Mouse (Mus musculus) lung, postnatal 0 days (tissue): ENCODE data around the gene Gal3st2. TPM values are rescaled to one million over a fixed set of nuclear protein-coding genes. Genes with fewer than 3 reads are reported as not detected.
"Not testable (repeated sequence)": the region's sequence is repeated elsewhere in the genome, so short reads cannot be mapped to it uniquely, and the experiment has no call there.

ENCODE experiments used
- ATAC-seq: fragments of 200-750 bp; cut with Nextera tagmentation; 2 replicates; pipeline ENCODE4 v1.8.0; 2017; ENCODE audit warnings: moderate library complexity
- DNase-seq: peaks from one replicate; pipeline ENCODE4 v3.0.0-alpha.2; 2016; ENCODE audit warnings: low spot score
- H3K27ac ChIP-seq: fragments of 300-500 bp; sonication (generic); 2 replicates; pipeline ENCODE4 v1.5.1; 2014; ENCODE audit warnings: antibody characterized with exemption, mild to moderate bottlenecking, low read length, mixed read lengths
- H3K27me3 ChIP-seq: fragments of 300-500 bp; sonication (generic); replicated peaks from 2 replicates; pipeline ENCODE4 v1.6.1; 2014; ENCODE audit warnings: low read length, mixed read lengths; ENCODE audit not compliant: insufficient read depth
- H3K36me3 ChIP-seq: fragments of 300-500 bp; sonication (generic); 2 replicates; pipeline ENCODE4 v1.6.1; 2014; ENCODE audit warnings: low read length, mixed read lengths; ENCODE audit not compliant: insufficient read depth
- H3K4me1 ChIP-seq: fragments of 300-500 bp; sonication (generic); 2 replicates; pipeline ENCODE4 v1.6.1; 2014; ENCODE audit warnings: antibody characterized with exemption, low read depth, low read length, mixed read lengths; ENCODE audit not compliant: insufficient read depth
- H3K4me2 ChIP-seq: fragments of 300-500 bp; sonication (generic); replicated peaks from 2 replicates; pipeline ENCODE4 v1.6.1; 2014; ENCODE audit warnings: low read depth, mild to moderate bottlenecking, low read length, moderate library complexity, mixed read lengths
- H3K4me3 ChIP-seq: fragments of 300-500 bp; sonication (generic); 2 replicates; pipeline ENCODE4 v1.5.1; 2014; ENCODE audit warnings: low read depth, low read length
- H3K9ac ChIP-seq: fragments of 300-500 bp; sonication (generic); replicated peaks from 2 replicates; pipeline ENCODE4 v1.6.1; 2014; ENCODE audit warnings: low read depth, mild to moderate bottlenecking
- H3K9me3 ChIP-seq: fragments of 300-500 bp; sonication (generic); 2 replicates; pipeline ENCODE4 v1.6.1; 2016; ENCODE audit warnings: low read length, mixed read lengths
- CTCF ChIP-seq: IDR thresholded peaks from 2 replicates; pipeline ENCODE4 v1.5.1; 2016; ENCODE audit warnings: antibody characterized with exemption, mild to moderate bottlenecking
- EP300 ChIP-seq: IDR thresholded peaks from 2 replicates; pipeline ENCODE4 v1.6.1; 2016; ENCODE audit warnings: antibody characterized with exemption, mild to moderate bottlenecking, control low read depth
- WGBS: fragments of 180-500 bp; shearing (Covaris S2); extraction: QIAGEN DNeasy Blood & Tissue Kit; methylation state at CpG from one replicate; pipeline ENCODE4 v1.1.7; 2014; 5-methylcytosine and 5-hydroxymethylcytosine counted together
- polyA plus RNA-seq: library from polyadenylated mRNA; unstranded; fragments of >200 nt; fragmentation: Nextera tagmentation; extraction: Ambion mirVana; gene quantifications from 2 replicates; pipeline ENCODE4 v1.2.1, GENCODE M21; 2015

Gal3st2 gene
- polyA plus RNA-seq, 1 experiment from 2014 or later, result 0.25 TPM

- H3K4me1 ChIP-seq, result no peaks in the 10 kb centered on the region
- H3K4me3 ChIP-seq, result no peak overlapping the region
- H3K9ac ChIP-seq, result no peak overlapping the region
- H3K9me3 ChIP-seq, result no peaks in the 10 kb centered on the region
- H3K27ac ChIP-seq, result no peak overlapping the region
- H3K4me2 ChIP-seq, result no peak overlapping the region
- no peaks in the 10 kb centered on the region for H3K36me3 ChIP-seq
- WGBS, result 92% methylated on average over 6 of the region's 6 CpGs
- DNase-seq (no peak), ATAC-seq (no peak)
- TF ChIP-seq CTCF (no peak), EP300 (no peak)
- no peaks in the 10 kb centered on the region for H3K27me3 ChIP-seq
Observed at GRCm38 (mm10) chr1:93835876-93836531, 25.1 kb upstream of the Gal3st2 start.

GRCm38 (mm10) chr1:93836532-93836913 is 24.6 kb upstream of the Gal3st2 start:
- ATAC-seq, result no peak

GRCm38 (mm10) chr1:93837335-93837734 is 23.8 kb upstream of the Gal3st2 start:
- ATAC-seq (no peak), DNase-seq (no peak)
- TF ChIP-seq EP300 (0 out of 2 replicates have a peak, but pooled peaks have one; percentile 17), CTCF (no peak)
- Histone ChIP-seq H3K36me3 (no peaks in the 10 kb centered on the region), H3K9ac (no peak overlapping the region), H3K4me3 (no peak overlapping the region), H3K9me3 (no peaks in the 10 kb centered on the region), H3K27ac (no peak overlapping the region), H3K4me2 (no peak overlapping the region), H3K4me1 (no peaks in the 10 kb centered on the region), H3K27me3 (no peaks in the 10 kb centered on the region)
- WGBS, result 89% methylated on average over 8 of the region's 8 CpGs

More at GRCm38 (mm10) chr1:93836532-93836913, 24.6 kb upstream of the Gal3st2 start:
- Histone ChIP-seq H3K4me2 (no peak overlapping the region), H3K27ac (no peak overlapping the region), H3K9me3 (no peaks in the 10 kb centered on the region), H3K27me3 (no peaks in the 10 kb centered on the region), H3K36me3 (no peaks in the 10 kb centered on the region), H3K4me3 (no peak overlapping the region), H3K4me1 (no peaks in the 10 kb centered on the region), H3K9ac (no peak overlapping the region)
- WGBS, result 87% methylated on average over 2 of the region's 2 CpGs
- no peak for TF ChIP-seq EP300
- TF ChIP-seq CTCF, result no peak
- no peak for DNase-seq

- not testable (repeated sequence) for H3K9me3 ChIP-seq, H3K9ac ChIP-seq, H3K4me1 ChIP-seq, H3K27ac ChIP-seq, H3K4me3 ChIP-seq, H3K36me3 ChIP-seq, DNase-seq, H3K4me2 ChIP-seq, H3K27me3 ChIP-seq, ATAC-seq
- 88% methylated on average over 5 of the region's 8 CpGs for WGBS
Observed at GRCm38 (mm10) chr1:93838569-93838968, 22.5 kb upstream of the Gal3st2 start.

GRCm38 (mm10) chr1:93845766-93846366 is 15.2 kb upstream of the Gal3st2 start:
- not testable (repeated sequence) for DNase-seq, H3K4me2 ChIP-seq, H3K9ac ChIP-seq, H3K4me3 ChIP-seq, H3K27me3 ChIP-seq, H3K4me1 ChIP-seq, H3K27ac ChIP-seq, H3K36me3 ChIP-seq, H3K9me3 ChIP-seq
- peak; percentile 68 for ATAC-seq
- 45% methylated on average over 1 of the region's 3 CpGs for WGBS

GRCm38 (mm10) chr1:93855790-93856189 is 5.3 kb upstream of the Gal3st2 start:
- ATAC-seq, H3K27me3 ChIP-seq, H3K27ac ChIP-seq, DNase-seq, H3K4me3 ChIP-seq, H3K4me2 ChIP-seq, H3K4me1 ChIP-seq, H3K9ac ChIP-seq, H3K9me3 ChIP-seq, H3K36me3 ChIP-seq: not testable (repeated sequence)
- 81% methylated on average over 4 of the region's 4 CpGs for WGBS

GRCm38 (mm10) chr1:93857370-93857769 is 3.7 kb upstream of the Gal3st2 start:
- H3K9ac ChIP-seq, result no peak overlapping the region
- no peak overlapping the region for H3K27ac ChIP-seq
- H3K9me3 ChIP-seq, result no peaks in the 10 kb centered on the region
- no peaks in the 10 kb centered on the region for H3K27me3 ChIP-seq
- H3K36me3 ChIP-seq, result no peaks in the 10 kb centered on the region
- H3K4me3 ChIP-seq, result no peak overlapping the region
- H3K4me1 ChIP-seq, result no peaks in the 10 kb centered on the region
- TF ChIP-seq EP300 (no peak), CTCF (no peak)
- H3K4me2 ChIP-seq, result no peak overlapping the region
- 60% methylated on average over 6 of the region's 6 CpGs for WGBS
- ATAC-seq, result peak; percentile 45
- peak; percentile 34 for DNase-seq
